Mouse (Mus musculus) frontal cortex, postnatal 14 days (tissue): ENCODE measurements around the gene Tspan32.

Source experiments
- DNase-seq, 2 experiments: peaks; one replicate each; pipeline ENCODE4 v3.0.0; 2022; ENCODE audit warnings: low spot score in 2 of 2

Tspan32 gene

GRCm38 (mm10) chr7:143007599-143008369 is 2.9 kb downstream of the Tspan32 start:
- DNase-seq, result peak; percentile 85 to 91

- no peak for DNase-seq
Measured at GRCm38 (mm10) chr7:143008370-143008926, 3.6 kb downstream of the Tspan32 start.

DNA sequence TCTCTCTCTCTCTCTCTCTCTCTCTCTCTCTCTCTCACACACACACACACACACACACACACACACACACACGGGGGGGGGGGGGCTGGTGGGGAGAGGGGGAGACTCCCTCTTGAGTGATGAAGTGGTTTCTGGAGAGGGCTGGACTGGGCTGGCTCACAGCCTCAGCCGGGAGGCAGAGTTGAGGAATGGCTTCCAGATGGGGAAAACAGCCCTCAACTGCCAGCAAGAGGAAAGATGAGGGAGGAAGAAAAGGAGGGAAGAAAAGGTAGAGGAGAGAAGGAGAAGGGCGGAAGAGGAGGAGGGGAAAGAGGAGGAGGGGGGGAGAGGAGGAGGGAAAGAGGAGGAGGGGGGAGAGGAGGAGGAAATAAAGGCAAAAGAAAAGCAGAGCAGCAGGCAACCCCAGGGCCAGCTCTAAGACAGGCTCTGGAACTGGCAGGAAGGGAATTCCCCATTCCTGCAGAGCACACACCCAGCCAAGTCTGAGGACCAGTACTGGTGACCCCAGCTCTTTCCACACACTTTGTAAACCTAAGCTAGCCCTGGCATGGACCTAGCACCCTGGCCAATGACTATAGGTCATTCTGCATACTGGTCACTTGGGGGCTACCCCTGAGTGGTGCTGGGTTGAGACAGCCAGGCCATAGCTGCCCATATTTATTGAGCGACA is 4.3 kb downstream of the Tspan32 start:
- DNase-seq, result no peak

GRCm38 (mm10) chr7:143009996-143010395 is 5.2 kb downstream of the Tspan32 start:
- no peak for DNase-seq

- no peak for DNase-seq
Measured at GRCm38 (mm10) chr7:143011226-143011625, 6.4 kb downstream of the Tspan32 start.

DNA sequence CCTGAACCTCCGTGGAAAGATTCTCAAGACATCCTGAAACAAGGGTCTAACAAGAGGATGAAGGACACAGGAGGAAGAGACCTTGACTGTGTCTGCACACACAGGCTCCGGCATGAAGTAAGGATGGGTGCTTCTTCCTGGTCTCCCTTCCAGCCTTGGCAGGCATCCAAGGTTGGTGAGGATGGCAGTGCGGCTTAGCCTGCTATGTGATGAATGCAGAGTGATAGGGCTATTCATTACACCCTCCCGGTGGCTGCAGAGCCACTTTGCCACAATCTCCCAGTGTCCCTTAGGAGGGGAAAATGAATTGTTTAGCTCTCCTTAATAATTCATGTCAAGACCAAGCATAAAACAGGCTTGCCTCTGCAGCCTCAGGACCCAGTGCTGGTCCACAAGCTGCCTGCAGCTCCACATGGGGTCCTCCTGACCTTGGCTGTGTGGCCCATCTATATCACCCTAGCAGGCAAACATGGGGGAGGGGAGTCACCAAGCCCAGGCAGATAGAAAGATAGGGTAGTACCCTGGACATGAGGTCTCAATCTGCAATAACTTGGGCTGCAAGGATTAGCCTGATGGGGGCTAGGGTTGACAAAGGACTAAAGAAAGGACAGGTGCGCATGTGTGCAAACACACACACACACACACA is 7.5 kb downstream of the Tspan32 start:
- no peak for DNase-seq

DNA sequence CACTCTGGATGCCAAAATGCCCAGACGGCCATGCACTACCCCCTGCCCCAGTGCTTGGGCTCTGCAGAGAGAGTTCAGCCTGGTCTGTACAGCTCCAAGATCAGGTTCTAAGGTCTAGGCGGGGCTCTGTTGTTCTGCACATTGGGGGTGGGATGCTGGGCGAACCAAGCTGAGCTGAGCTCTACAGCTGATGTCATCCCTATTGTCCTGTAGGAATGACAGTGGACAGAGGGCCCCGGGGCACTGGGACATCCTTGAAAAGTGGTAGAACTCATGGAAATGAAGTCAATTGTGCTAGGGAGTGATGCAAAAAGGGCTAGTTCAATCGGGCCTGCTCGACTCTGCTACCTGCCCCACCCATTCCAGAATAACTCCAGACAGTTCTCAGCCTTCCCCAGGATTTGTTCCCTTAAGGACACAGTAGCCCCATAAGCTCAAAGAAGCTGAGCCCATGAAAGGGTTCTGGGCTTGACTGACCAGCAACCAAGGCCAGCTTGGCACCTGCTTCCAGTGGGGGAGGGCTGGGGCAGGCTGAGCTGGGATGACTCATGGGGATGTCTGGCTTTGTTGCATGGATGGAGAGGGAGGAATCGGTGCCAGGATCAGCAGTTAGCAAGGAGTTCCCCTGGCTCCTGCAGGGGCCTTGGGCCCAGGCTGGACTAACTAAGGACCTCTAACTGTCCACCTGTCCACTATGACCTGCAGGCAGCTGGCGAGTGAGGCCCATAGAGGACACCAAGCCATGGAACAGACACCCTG is 8.8 kb downstream of the Tspan32 start:
- no peak for DNase-seq

GRCm38 (mm10) chr7:143014862-143015659 is 10.2 kb downstream of the Tspan32 start:
- DNase-seq, result no peak

DNA sequence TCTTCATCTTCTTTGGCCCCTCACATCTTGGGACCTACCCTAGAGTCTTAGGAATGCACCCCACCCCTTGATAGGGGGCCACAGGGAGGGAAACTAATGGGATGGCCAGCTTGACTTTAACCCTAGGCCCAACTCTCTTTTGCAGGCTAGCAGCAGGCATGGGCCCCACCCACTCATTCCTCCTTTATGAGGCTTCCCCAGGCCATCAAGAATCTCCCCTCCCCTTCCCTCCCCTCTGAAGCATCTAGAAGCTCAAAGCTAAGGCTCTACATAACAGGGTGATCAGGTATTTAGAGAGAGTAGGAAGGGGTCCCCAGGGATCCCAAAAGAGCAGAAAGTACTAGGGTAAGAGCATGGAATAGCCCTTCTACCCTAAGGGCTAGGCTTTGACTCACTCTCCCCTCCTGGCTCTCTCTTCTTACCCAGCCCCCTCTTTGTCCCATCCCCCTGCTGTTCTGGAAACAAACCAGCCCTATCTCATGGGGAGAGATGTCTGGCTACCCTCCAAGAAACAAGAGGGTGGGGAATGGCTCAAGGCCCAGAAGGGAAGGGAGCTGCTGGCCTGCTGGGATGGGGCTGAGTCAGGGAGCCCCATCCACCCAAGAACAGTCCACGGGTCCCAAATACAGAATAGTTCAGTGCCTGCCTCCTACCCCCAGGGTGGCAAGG is 11.0 kb downstream of the Tspan32 start:
- peak in 1 of 2 experiments; percentile 54 for DNase-seq

- DNase-seq, result no peak
Measured at GRCm38 (mm10) chr7:143016424-143017142, 11.7 kb downstream of the Tspan32 start.

GRCm38 (mm10) chr7:143017181-143017580 is 12.3 kb downstream of the Tspan32 start:
- no peak for DNase-seq

DNA sequence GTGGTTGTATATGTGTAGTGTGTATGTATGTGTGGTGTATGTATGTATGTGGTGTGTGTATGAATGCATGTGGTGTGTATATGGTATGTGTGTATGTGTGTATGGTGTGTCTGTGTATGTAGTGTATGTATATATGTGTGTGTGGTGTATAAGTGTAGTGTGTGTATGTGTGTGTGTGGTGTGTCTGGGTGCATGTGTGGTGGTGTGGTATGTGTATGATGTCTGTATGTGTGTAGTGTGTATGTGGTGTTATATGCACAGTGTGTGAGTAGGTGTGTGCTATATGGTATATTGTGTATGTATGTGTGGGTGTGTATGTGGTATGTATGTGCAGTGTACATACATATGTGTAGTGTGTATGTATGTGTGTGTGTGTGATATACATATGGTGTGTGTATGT is 15.2 kb downstream of the Tspan32 start:
- no peak for DNase-seq

- DNase-seq, result no peak
Measured at GRCm38 (mm10) chr7:143020764-143021163, 15.9 kb downstream of the Tspan32 start.

DNA sequence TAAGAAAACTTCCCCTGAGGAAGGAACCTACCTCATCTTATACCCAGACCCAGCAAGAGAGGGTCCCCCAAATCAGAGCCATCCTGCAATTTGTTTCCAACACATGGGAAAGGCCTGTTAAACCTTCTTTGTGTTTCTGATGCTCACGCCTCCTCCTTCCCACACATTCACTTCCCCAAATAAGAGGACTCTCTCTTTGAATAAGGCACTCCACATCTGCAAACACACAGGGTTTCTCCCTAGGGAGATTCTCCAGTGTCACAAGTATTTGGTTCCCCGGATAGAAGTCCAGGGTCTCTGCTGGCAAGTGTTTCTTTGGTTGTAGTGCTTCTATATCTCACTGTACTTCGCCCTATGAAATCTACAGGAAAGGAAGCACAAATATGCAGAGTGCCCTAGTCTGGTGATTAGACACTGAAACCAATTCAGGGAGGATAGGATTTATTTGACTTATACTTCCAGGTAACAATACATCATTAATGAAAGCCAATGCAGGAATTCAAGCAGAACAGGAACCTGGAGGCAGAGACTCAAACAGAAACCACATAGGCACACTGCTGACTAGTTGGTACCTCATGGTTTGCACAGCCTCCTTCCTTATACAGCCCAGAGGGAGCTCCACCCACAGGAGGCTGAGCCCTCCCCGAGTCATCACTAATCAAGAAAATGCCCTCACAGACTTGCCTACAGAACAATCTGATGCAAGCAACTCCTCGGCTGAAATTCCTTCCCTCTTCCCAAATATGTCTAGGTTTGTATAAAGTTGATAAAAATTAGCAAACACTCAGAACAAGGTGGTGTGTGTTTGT is 16.7 kb downstream of the Tspan32 start:
- no peak for DNase-seq

DNA sequence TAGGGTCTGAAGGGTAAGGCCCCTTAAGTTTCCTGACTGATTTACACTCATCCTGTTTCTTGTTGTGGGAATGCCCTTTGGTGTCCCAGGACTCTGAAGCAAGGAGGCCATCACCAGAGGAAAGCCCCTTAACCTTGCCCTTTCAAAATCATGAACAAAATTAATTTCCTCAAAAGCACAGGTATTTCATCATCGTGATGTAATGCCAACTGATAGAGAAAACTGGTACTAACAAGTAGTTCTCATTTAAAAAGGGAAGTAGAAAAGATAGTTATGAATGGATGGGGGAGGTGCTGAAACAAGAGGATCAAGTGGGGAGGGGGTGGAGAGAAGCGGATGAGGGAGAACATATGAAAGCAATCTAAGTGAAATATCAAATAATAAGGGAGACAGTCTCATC is 18.7 kb downstream of the Tspan32 start:
- DNase-seq, result no peak

DNA sequence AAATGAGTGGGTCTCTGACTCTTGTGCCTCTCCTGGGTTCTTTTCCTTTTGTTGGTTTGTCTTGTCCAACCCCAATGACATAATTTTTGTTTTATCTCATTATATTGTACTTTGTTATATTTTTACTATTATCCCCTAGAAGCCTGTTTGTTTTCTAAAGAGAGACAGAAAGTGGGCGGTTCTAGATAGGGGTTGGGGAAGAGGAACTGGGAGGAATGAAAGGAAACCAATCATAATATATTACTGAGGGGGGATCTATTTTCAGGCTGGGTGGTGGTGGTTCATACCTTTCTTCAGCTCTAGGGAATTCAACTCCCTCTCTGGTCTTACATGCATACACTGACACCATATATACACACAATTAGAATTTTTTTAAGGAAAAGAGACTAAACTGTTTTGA is 19.4 kb downstream of the Tspan32 start:
- DNase-seq, result no peak

DNA sequence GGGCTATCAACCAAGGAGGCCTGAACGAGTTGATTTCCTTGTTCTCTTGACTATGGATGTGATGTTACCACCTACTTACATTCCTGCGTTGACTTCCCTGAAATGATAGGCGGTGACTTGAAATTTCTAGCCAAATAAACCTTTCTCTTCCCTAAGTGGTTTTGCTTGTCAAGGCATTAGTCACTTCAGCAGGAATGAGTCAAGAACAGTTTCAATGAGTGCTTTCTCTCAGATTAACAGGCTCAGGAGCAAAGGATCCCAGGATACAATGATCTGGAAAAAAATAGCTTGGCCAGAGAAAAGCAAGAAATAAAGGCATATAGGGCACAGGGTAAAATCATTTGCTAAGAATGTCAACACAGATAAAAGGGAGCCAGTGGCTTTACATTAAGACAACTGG is 20.6 kb downstream of the Tspan32 start:
- DNase-seq, result no peak

- no peak for DNase-seq
Measured at GRCm38 (mm10) chr7:143027196-143027595, 22.4 kb downstream of the Tspan32 start.

DNA sequence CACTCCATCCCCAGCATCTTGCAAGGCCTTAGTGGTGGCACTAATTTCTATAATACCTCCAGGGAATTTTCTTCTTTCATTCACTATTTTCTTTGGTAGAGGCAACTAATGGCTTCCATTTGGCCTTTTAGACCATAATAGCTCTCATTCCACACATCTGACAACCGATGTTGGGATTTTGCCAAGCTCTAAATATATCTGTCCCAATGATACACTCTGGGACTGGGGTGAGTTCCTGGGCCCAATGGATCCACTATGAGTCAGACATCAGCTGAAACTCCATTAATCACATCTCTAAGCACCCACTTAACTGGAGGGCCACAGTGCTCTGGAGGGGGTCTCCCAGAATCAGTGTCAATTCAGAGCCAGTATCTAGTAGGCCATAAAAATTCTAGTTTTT is 27.0 kb downstream of the Tspan32 start:
- no peak for DNase-seq
